Mouse (Mus musculus): ENCODE data around the gene Frmd4b.

The Frmd4b gene

GRCm38 (mm10) chr6:97242522-97242921, 374.8 kb downstream of the Frmd4b start:
- in situ Hi-C loops (cut with MboI; ENCODE audit: low sequenced_read_pairs) = no loop called here

- in situ Hi-C loops (cut with MboI; ENCODE audit: low sequenced_read_pairs) = no loop called here
These were observed 377.2 kb downstream of the Frmd4b start for GRCm38 (mm10) chr6:97240092-97240491.

- in situ Hi-C loops (cut with MboI; ENCODE audit: low sequenced_read_pairs) = no loop called here
These were observed 378.0 kb downstream of the Frmd4b start for GRCm38 (mm10) chr6:97239360-97239759.
